Mouse (Mus musculus) thymus, postnatal 0 days (tissue): Measurements from ENCODE around the gene Klhdc3. TPM values are rescaled to one million over a fixed set of nuclear protein-coding genes. Genes with fewer than 3 reads are reported as not detected.

Experiments used
- DNase-seq: peaks from one replicate; pipeline ENCODE4 v3.0.0-alpha.2; 2015; ENCODE audit warnings: low spot score
- polyA plus RNA-seq: library from polyadenylated mRNA; unstranded; fragments of >200 nt; fragmentation: Nextera tagmentation; extraction: Ambion mirVana; gene quantifications from 2 replicates; pipeline ENCODE4 v1.2.1, GENCODE M21; 2015

Klhdc3 gene
- polyA plus RNA-seq, 1 experiment from 2014 or later = 77.8 TPM

DNA sequence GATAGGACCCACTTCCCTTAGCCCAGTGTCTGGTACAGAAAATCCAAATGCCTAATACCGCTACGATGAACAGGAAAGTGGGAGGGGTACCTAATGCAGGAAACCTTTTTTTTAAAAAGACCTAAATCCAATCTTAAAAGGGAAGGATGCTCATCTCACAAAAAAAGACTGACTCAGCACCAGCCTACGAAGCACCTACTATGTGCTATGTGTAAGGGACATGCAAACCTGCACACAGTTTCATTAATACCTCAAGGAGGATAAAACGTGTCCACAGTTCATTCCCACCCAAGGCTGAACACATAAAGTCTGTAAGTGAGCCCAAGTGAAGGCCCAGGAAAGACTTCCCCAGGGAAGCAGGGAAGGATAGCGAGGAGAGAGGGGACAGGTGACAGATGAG lies 21.8 kb upstream of the Klhdc3 start:
- DNase-seq = no peak

GRCm38 (mm10) chr17:46702100-46702499 lies 21.4 kb upstream of the Klhdc3 start:
- no peak for DNase-seq

- no peak for DNase-seq
These were observed 20.8 kb upstream of the Klhdc3 start for GRCm38 (mm10) chr17:46701489-46701888.

- no peak for DNase-seq
These were observed 19.2 kb upstream of the Klhdc3 start for GRCm38 (mm10) chr17:46699912-46700311.

GRCm38 (mm10) chr17:46699245-46699644 lies 18.5 kb upstream of the Klhdc3 start:
- DNase-seq = no peak

DNA sequence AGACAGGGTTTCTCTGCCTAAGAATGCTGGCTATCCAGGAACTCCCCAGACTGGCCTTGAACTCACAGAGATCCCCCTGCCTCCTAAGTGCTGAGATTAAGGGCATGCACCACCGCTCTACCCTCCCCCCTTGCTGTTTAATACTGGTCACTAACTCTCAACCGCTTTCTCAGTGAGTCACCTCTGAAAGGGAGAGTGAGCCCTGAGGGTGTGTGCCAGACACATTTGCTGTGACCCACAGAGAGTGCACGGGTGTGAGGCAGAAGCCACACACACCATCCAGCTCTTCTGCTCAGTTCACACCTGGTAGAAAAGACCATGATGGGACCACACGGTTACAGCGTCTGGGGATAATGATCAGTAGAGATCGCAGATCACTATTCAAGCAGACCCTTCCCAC lies 17.8 kb upstream of the Klhdc3 start:
- DNase-seq = no peak

GRCm38 (mm10) chr17:46694517-46695063 lies 13.9 kb upstream of the Klhdc3 start:
- DNase-seq = no peak

- DNase-seq = no peak
These were observed 10.7 kb upstream of the Klhdc3 start for GRCm38 (mm10) chr17:46691390-46691789.

GRCm38 (mm10) chr17:46690665-46691064 lies 10.0 kb upstream of the Klhdc3 start:
- no peak for DNase-seq

DNA sequence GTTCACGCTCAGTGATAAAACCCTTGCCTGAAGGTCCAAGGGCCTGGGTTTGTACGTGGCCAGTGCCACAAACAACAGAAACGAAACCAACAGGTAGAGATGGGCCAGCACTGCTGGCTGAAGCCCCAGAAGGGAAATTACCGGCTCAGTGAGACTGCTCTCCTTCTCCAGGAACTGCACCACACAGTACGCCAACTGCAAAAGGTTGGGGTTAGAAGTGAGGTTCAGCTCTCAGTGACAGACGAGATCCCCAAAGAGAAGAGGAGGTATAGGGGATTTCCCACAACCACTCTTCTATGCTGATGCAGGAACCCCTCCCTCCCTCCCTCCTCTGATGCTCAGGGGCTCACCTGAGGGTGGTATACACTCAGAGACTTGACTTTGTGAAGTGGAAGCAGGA lies 5.2 kb upstream of the Klhdc3 start:
- no peak for DNase-seq

GRCm38 (mm10) chr17:46682654-46683389 lies 2.1 kb upstream of the Klhdc3 start:
- DNase-seq = no peak

DNA sequence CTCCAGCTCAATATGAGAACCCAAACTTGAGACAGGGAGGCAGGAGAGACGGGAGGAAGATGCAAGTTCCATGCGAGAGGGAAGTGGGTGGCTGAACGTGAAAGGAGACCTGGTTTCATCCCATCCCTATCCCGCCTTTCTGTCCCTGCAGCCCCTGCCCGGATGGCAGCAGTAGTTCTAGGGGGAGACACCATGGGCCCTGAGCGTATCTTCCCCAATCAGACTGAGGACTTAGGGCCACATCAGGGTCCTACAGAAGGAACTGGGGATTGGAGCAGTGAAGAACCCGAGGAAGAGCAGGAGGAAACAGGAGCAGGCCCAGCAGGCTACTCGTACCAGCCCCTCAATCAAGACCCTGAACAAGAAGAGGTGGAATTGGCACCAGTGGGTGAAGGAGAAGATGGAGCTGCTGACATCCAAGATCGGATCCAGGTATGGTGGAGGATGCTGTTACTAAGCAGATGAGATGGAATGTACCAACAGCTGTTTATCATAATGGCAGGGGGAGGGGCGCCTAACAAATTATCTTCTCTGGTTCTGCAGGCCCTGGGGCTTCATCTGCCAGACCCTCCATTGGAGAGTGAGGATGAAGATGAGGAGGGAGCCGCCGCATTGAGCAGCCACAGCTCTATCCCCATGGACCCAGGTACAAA lies 878 bp upstream of the Klhdc3 start:
- no peak for DNase-seq

- peak; percentile 53 for DNase-seq
These were observed 613 bp downstream of the Klhdc3 start for GRCm38 (mm10) chr17:46679843-46680759.

- DNase-seq = no peak
These were observed 1.8 kb downstream of the Klhdc3 start for GRCm38 (mm10) chr17:46678911-46679310.

- DNase-seq = no peak
These were observed 2.3 kb downstream of the Klhdc3 start, which contains the start of gene Mea1 for GRCm38 (mm10) chr17:46678416-46678815. Gene Mea1 (plus strand): TSS chr17:46678793.

DNA sequence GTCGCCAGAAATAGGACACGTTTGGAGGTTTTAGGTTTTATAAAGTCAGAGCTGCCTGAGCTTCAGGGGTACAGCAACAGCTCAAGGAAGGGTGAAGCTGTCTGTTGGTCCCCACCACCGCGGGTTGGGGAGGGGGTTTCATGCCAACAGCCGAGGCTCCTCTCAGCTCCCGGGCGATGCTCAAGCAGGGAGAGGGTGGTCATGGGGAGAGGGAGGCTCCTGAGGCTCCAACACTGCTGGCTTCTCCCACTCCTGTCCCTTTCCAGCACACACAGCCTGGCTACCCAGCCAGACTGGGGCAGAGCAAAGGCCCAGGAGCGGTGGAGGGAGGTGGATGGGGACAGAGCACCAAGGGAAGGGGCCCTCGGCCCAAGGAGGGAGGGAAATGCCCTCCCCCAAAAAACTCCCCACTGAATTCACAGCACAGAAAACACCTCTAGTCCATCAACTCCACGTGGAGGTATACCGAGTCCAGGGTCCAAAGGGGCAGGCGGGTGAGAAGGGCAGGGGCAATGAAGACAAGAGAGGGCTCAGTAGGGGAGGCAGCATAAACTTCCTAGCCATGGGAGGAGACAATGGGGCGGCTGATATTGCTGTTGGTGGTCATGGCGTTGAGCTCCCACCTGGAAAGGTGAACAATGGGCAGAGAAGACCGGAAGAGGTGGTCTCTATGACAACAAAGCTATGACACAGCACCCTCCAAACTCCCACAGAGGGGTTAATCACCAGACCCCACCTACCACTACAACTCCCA lies 6.0 kb downstream of the Klhdc3 start:
- no peak for DNase-seq

DNA sequence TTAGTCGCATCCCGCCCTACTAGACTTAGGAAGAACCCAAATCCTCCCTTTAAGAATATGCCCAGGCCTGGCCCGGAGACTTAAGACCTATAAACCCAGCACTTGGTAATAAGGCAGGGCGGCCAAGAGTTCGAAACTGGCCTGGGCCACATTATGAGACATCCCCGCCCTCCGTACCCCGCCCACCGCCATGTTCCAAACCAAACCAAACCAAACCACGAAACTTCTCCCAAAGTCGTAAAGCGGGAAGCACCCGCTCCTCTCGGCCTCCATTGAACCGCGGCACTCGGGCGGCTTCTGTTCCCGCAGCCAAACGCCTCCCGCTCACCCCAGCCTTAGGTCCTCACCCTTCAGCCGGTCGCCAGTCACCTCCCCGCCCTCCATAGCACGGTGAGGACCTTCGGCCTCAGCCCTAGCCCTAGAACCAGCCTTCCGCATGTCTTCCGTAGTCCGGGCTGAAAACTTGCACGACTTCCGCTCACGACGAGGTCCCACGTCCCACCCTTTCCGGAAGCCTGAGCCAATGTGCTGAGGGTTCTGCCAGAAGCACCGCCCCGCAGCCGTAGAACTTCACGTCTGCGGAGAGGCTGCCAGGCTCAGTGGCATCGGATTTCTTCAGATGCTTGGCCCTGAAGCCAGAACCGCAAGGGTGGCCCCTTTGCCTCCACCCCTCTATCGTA lies 6.7 kb downstream of the Klhdc3 start, which contains the start of gene Rrp36:
Gene Rrp36, minus strand, starts transcription at position 503 of the 680 bp plus-strand sequence.
- peak; percentile 92 for DNase-seq

DNA sequence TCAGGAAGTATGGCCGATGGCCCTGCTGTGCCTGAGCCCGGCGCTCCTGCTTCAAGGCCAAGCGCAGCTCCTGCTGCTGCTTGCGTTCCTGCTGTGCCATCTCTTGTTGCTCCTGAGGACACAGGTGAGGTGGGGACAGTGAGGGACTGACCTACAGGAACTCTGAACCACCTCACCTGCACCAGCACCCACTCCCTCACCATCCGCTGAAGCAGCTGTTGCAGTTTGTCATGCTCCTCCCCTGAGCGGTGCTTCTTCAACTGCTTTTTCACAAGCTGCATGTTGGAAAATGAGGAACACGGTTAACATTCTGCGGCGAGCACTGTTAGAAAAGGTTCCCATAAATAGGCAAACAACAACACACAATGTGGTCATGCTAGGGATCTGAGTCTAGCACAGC lies 10.8 kb downstream of the Klhdc3 start:
- DNase-seq = no peak

DNA sequence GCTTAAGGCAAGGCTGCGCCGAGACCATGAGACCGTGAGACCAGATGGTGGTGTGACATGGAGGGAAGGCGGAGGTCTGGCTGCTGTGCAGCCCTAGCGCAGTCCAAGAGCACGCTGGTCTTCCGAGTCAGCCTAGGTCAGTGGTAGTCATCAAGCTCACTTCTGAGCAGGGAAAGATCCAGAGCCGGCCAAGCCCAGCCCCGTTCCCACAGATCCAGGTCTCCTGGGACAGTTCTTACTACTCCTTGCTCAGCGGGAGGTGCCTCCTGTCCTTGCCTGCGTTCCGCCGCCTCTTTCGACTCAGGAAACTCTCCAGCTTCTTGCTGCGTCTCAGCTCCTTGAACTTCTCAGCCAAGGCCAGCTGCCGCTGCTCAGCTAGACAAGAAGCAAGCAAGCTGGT lies 13.0 kb downstream of the Klhdc3 start:
- no peak for DNase-seq

DNA sequence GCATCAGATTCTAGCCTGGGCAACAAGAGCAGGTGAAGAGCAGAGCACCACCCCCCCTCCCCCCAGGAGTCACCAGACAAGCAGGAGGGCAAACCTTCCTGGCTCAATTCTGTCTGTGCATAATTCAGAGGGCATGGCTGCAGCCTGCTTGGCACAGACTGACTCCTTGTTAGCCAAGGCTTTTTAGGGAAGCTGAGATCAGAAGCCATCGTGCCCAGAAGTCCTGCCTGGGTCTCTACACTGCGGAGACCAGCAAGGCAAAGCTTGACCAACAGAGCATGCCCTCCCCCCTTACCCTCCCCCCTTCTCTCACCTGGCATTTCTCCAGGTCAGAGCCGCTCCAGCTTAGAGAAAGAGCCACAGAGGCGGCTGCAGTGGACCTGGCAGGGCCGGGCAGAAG lies 18.0 kb downstream of the Klhdc3 start:
- DNase-seq = no peak
